Comparison of ENCODE assay signal across 8 mouse cellular contexts in genomic region chr17:47851798-47852360, GRCm38 (mm10). TPM values are rescaled to one million over a fixed set of nuclear protein-coding genes. Genes with fewer than 3 reads are reported as not detected.
DNase-seq lines count a peak whose midpoint lies in the region; ATAC-seq and TF ChIP-seq lines count a peak whose summit lies in the region.
"Not testable (repeated sequence)": the region's sequence is repeated elsewhere in the genome, so short reads cannot be mapped to it uniquely, and the experiment has no call there.

No protein-coding gene starts in this region.

- H3K9ac ChIP-seq in forebrain, embryonic 15.5 days (replicated peaks); liver, postnatal 0 days (replicated peaks); stomach, postnatal 0 days (ENCODE audit: low read length): not testable (repeated sequence)
- 0 out of 2 replicates have a peak overlapping the region, but pooled peaks have one; percentile 1 for H3K9ac ChIP-seq in midbrain, embryonic 15.5 days

- H3K36me3 ChIP-seq in forebrain, embryonic 15.5 days; hindbrain, embryonic 10.5 days; limb, embryonic 10.5 days; liver, postnatal 0 days (replicated peaks; ENCODE audit: insufficient read depth, low read length); midbrain, embryonic 15.5 days (replicated peaks); stomach, postnatal 0 days (ENCODE audit: control insufficient read depth, insufficient read depth, low read length): not testable (repeated sequence)

- DNase-seq in embryo, embryonic 10 days (ENCODE audit: low spot score) = peak; percentile 31
- DNase-seq in hindbrain, embryonic 10.5 days (ENCODE audit: low spot score); liver, postnatal 0 days: not testable (repeated sequence)
- DNase-seq in kidney, adult 11 months = peak; percentile 67
- DNase-seq in limb, embryonic 10.5 days (ENCODE audit: low spot score) = peak; percentile 63
- DNase-seq in stomach, postnatal 0 days (ENCODE audit: low spot score) = peak; percentile 52

- H3K4me2 ChIP-seq in forebrain, embryonic 15.5 days (replicated peaks) = peak overlapping the region; percentile 39
- not testable (repeated sequence) for H3K4me2 ChIP-seq in liver, postnatal 0 days (ENCODE audit: low read depth, low read length)
- H3K4me2 ChIP-seq in midbrain, embryonic 15.5 days = peak overlapping the region; percentile 46
- H3K4me2 ChIP-seq in stomach, postnatal 0 days (replicated peaks; ENCODE audit: low read depth) = peak overlapping the region; percentile 34

- not testable (repeated sequence) for H3K27ac ChIP-seq in forebrain, embryonic 15.5 days (replicated peaks); hindbrain, embryonic 10.5 days; liver, postnatal 0 days (ENCODE audit: low read depth); midbrain, embryonic 15.5 days; stomach, postnatal 0 days (replicated peaks)
- H3K27ac ChIP-seq in limb, embryonic 10.5 days = peak overlapping the region; percentile 75

- not testable (repeated sequence) for TF ChIP-seq EP300 in liver, postnatal 0 days (IDR thresholded peaks at IDR 0.05; ENCODE audit: low read depth); stomach, postnatal 0 days (optimal IDR thresholded peaks at IDR 0.05)

- ATAC-seq in forebrain, embryonic 15.5 days (replicated peaks) = 0 out of 2 replicates have a peak, but pooled peaks have one; percentile 41
- ATAC-seq in liver, postnatal 0 days = peak; percentile 65
- ATAC-seq in midbrain, embryonic 15.5 days (replicated peaks) = peak; percentile 29; the same call in 1 of the 2 replicates
- peak; percentile 83 for ATAC-seq in stomach, postnatal 0 days (ENCODE audit: low FRiP score, low TSS enrichment)

- not testable (repeated sequence) for H3K27me3 ChIP-seq in forebrain, embryonic 15.5 days; liver, postnatal 0 days (ENCODE audit: insufficient read depth, low read length); stomach, postnatal 0 days (ENCODE audit: control insufficient read depth, insufficient read depth, low read length)
- H3K27me3 ChIP-seq in hindbrain, embryonic 10.5 days (ENCODE audit: insufficient read depth, poor library complexity, severe bottlenecking) = peaks cover 22% of the 10 kb centered on the region
- H3K27me3 ChIP-seq in limb, embryonic 10.5 days (ENCODE audit: low read depth, poor library complexity, severe bottlenecking) = peaks cover 19% of the 10 kb centered on the region
- H3K27me3 ChIP-seq in midbrain, embryonic 15.5 days (replicated peaks) = peaks cover 10% of the 10 kb centered on the region; the same call in 1 of the 2 replicates

- WGBS in forebrain, embryonic 15.5 days = 21% methylated on average over 22 of the region's 22 CpGs
- WGBS in hindbrain, embryonic 10.5 days = 17% methylated on average over 22 of the region's 22 CpGs
- WGBS in limb, embryonic 10.5 days = 10% methylated on average over 22 of the region's 22 CpGs
- 21% methylated on average over 22 of the region's 22 CpGs for WGBS in liver, postnatal 0 days (ENCODE audit: insufficient replicate concordance)
- 16% methylated on average over 22 of the region's 22 CpGs for WGBS in midbrain, embryonic 15.5 days
- 11% methylated on average over 22 of the region's 22 CpGs for whole genome bisulfite sequencing in stomach, postnatal 0 days

- not testable (repeated sequence) for H3K4me1 ChIP-seq in forebrain, embryonic 15.5 days; liver, postnatal 0 days (ENCODE audit: insufficient read depth); midbrain, embryonic 15.5 days; stomach, postnatal 0 days (replicated peaks; ENCODE audit: control insufficient read depth, insufficient read depth)
- peaks cover 15% of the 10 kb centered on the region for H3K4me1 ChIP-seq in hindbrain, embryonic 10.5 days (replicated peaks)
- H3K4me1 ChIP-seq in limb, embryonic 10.5 days = peaks cover 13% of the 10 kb centered on the region

- peak overlapping the region; percentile 20 for H3K4me3 ChIP-seq in forebrain, embryonic 15.5 days
- H3K4me3 ChIP-seq in hindbrain, embryonic 10.5 days = peak overlapping the region; percentile 35
- peak overlapping the region; percentile 41 for H3K4me3 ChIP-seq in limb, embryonic 10.5 days
- H3K4me3 ChIP-seq in liver, postnatal 0 days (ENCODE audit: low read depth, low read length); stomach, postnatal 0 days (ENCODE audit: low read depth, low read length): not testable (repeated sequence)
- H3K4me3 ChIP-seq in midbrain, embryonic 15.5 days = peak overlapping the region; percentile 23

- TF ChIP-seq CTCF in liver, postnatal 0 days (IDR thresholded peaks at IDR 0.05; ENCODE audit: low read depth); stomach, postnatal 0 days (IDR thresholded peaks at IDR 0.05; ENCODE audit: low read depth): not testable (repeated sequence)

- H3K9me3 ChIP-seq in forebrain, embryonic 15.5 days; hindbrain, embryonic 10.5 days; limb, embryonic 10.5 days (replicated peaks); liver, postnatal 0 days (ENCODE audit: low read length); midbrain, embryonic 15.5 days; stomach, postnatal 0 days (ENCODE audit: control insufficient read depth, low read length): not testable (repeated sequence)

RNA-seq across cellular contexts. Expression of gene Mdfi, which starts 17.4 kb away (rescaled TPM):
- polyA plus RNA-seq in forebrain, embryonic 15.5 days (2015; fragmentation: Nextera tagmentation; extraction: Ambion mirVana) = 2.5 and 2.7 TPM in 2 replicates
- 19.9 and 30.6 TPM in 2 replicates for polyA plus RNA-seq in hindbrain, embryonic 10.5 days (2016; fragmentation: Nextera tagmentation; extraction: Ambion mirVana)
- 18.9 and 21.6 TPM in 2 replicates for polyA plus RNA-seq in limb, embryonic 10.5 days (2016; fragmentation: Nextera tagmentation; extraction: Ambion mirVana)
- 0.82 TPM in 2 replicates for polyA plus RNA-seq in liver, postnatal 0 days (2015; fragmentation: Nextera tagmentation; extraction: Ambion mirVana)
- 2.7 and 3.6 TPM in 2 replicates for polyA plus RNA-seq in midbrain, embryonic 15.5 days (2015; fragmentation: Nextera tagmentation; extraction: Ambion mirVana)
- polyA plus RNA-seq in stomach, postnatal 0 days (2015; fragmentation: Nextera tagmentation; extraction: Ambion mirVana) = 6.2 and 6.3 TPM in 2 replicates

Comparison
In these comparisons a context has a peak if more than half of its experiments do, and no peak if none do; other contexts are left out.
1. ATAC-seq: peak in every context shown above with its lines; median percentile 83 in stomach, postnatal 0 days; 65 in liver, postnatal 0 days; 41 in forebrain, embryonic 15.5 days; 29 in midbrain, embryonic 15.5 days.